Mouse (Mus musculus): Measurements from ENCODE around the gene Efcab6. TPM values are rescaled to one million over a fixed set of nuclear protein-coding genes. Genes with fewer than 3 reads are reported as not detected.
"Not testable (repeated sequence)": the region's sequence is repeated elsewhere in the genome, so short reads cannot be mapped to it uniquely, and the experiment has no call there.

The Efcab6 gene
- polyA plus RNA-seq (2012; rRNA removed) = 10.9 and 11.0 TPM in 2 replicates

DNA sequence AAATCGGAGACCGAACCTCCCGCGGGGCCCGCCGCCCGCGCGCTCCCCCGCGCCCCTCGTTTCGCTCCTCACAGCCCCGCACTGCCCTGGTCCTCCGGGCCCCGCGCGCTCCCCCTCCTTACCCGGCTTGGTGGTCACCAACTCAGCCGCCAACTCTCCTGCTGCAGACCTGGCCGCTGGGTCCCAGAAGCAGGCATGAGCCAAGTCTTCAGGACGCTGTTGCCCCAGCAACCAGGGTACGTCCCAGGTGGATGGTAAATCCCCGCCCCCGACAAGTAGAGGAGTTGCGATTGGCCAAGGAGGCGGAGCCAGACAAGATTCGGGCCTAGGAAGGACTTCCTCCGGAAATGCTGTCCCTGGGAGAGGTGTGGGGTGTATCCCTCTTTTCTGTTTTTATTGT is at the start of gene Efcab6:
Gene Efcab6 (minus strand): TSS at position 240 of the 400 bp plus-strand sequence.
- Histone ChIP-seq H3K27ac (ENCODE audit: insufficient read depth, low read length) (no peak within 1 kb of the TSS), H3K4me3 (ENCODE audit: insufficient read depth, low read length) (peak within 1 kb of the TSS; percentile 60)
- TF ChIP-seq CTCF (IDR thresholded peaks at IDR 0.05; ENCODE audit: extremely low read depth, insufficient read depth, low read length) (no peak), POLR2A (IDR thresholded peaks at IDR 0.05; ENCODE audit: extremely low read depth, insufficient read depth, low read length) (0 out of 2 replicates have a peak, but pooled peaks have one; percentile 9)

GRCm38 (mm10) chr15:84113873-84114272 is 48.7 kb upstream of the Efcab6 start:
- Histone ChIP-seq H3K4me1 (ENCODE audit: control insufficient read depth, insufficient read depth, low read length) (no peaks in the 10 kb centered on the region), H3K27ac (ENCODE audit: insufficient read depth, low read length) (no peak overlapping the region), H3K4me3 (ENCODE audit: insufficient read depth, low read length) (no peak overlapping the region)
- TF ChIP-seq CTCF (IDR thresholded peaks at IDR 0.05; ENCODE audit: extremely low read depth, insufficient read depth, low read length) (no peak), POLR2A (IDR thresholded peaks at IDR 0.05; ENCODE audit: extremely low read depth, insufficient read depth, low read length) (no peak)

More for the DNA sequence above, at the start of gene Efcab6:
- H3K4me1 ChIP-seq (ENCODE audit: control insufficient read depth, insufficient read depth, low read length) = peaks cover 3% of the 10 kb centered on the region; the same call in 1 of the 2 replicates

DNA sequence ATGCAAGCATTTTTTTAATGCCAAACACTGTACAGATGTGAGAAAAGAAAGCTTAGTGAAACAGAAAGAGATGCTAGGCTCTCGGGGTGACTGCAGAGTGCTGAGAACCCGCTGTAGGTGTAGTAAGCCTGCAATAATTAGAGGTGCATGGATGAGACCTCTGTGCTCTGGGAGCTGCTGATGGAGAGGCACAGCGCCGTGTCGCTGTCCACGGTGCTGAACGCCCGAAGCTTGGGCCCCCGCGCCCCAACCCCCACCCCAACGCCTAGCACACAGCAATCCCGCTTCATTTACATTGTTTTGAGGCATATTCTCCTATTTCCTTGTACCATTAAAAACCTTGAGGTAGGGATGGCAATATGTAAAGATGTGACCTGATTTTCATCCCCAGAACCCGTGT is 43.7 kb upstream of the Efcab6 start:
- no peak overlapping the region for H3K4me3 ChIP-seq (ENCODE audit: insufficient read depth, low read length)

GRCm38 (mm10) chr15:84105924-84106500 is 40.8 kb upstream of the Efcab6 start:
- TF ChIP-seq CTCF (IDR thresholded peaks at IDR 0.05; ENCODE audit: extremely low read depth, insufficient read depth, low read length) (no peak), POLR2A (IDR thresholded peaks at IDR 0.05; ENCODE audit: extremely low read depth, insufficient read depth, low read length) (no peak)
- Histone ChIP-seq H3K4me1 (ENCODE audit: control insufficient read depth, insufficient read depth, low read length) (peaks cover 8% of the 10 kb centered on the region), H3K4me3 (ENCODE audit: insufficient read depth, low read length) (peak overlapping the region; percentile 99), H3K27ac (ENCODE audit: insufficient read depth, low read length) (peak overlapping the region; percentile 89)

More for the DNA sequence above, 43.7 kb upstream of the Efcab6 start:
- TF ChIP-seq POLR2A (IDR thresholded peaks at IDR 0.05; ENCODE audit: extremely low read depth, insufficient read depth, low read length) (no peak), CTCF (IDR thresholded peaks at IDR 0.05; ENCODE audit: extremely low read depth, insufficient read depth, low read length) (no peak)
- Histone ChIP-seq H3K27ac (ENCODE audit: insufficient read depth, low read length) (no peak overlapping the region), H3K4me1 (ENCODE audit: control insufficient read depth, insufficient read depth, low read length) (0 out of 2 replicates have a peak, but pooled peaks cover under 1% of the 10 kb centered on the region)

DNA sequence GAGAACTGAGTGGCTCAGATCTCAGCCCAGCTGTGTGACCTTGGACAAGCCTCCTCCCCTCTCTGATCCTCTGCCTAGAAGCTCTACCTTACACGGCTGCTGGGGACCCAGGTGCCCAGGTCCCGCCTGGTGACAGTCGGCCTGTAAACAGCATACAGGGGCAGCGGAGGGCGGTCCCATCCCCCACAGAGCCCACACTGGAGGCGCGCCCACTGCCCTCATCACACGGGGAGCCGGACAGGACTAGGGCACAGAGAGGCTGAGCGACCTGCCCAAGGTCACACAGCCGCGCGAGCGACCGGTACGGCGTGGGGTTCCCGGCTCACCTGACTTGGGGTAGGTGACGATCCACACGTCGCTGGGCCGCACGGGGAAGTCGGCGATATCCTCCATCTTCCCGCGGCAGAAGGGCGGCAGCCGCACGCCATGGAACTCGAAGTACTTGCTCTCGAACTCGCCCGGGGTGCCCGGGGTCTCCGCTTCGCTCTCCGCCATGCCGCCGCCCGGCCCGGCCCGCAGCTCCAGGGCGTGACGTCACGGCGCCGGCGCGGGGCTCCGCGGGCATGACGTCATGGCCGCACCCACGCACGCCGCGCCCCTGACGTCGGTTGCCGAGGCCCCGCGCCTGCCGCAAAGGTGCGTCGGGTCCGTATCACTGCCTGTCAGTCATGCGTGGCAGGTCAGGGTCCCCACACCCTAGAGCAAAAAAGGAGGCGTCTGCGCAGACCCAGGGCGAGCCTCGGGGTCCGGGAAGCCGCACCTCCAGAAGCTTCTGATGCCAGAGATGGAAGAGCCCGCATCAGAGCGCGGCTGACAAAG is 40.1 kb upstream of the Efcab6 start, which contains the start of gene Sult4a1:
Gene Sult4a1 (minus strand): TSS at position 650 of the 819 bp plus-strand sequence.
- H3K4me1 ChIP-seq (ENCODE audit: control insufficient read depth, insufficient read depth, low read length) = peaks cover 8% of the 10 kb centered on the region
- TF ChIP-seq CTCF (IDR thresholded peaks at IDR 0.05; ENCODE audit: extremely low read depth, insufficient read depth, low read length) (no peak), POLR2A (IDR thresholded peaks at IDR 0.05; ENCODE audit: extremely low read depth, insufficient read depth, low read length) (peak; percentile 71; the same call in 1 of the 2 replicates)
- H3K27ac ChIP-seq (ENCODE audit: insufficient read depth, low read length) = peak within 1 kb of the TSS; percentile 89
- H3K4me3 ChIP-seq (ENCODE audit: insufficient read depth, low read length) = peak within 1 kb of the TSS; percentile 99

- TF ChIP-seq CTCF (IDR thresholded peaks at IDR 0.05; ENCODE audit: extremely low read depth, insufficient read depth, low read length) (no peak), POLR2A (IDR thresholded peaks at IDR 0.05; ENCODE audit: extremely low read depth, insufficient read depth, low read length) (no peak)
- peak overlapping the region; percentile 99 for H3K4me3 ChIP-seq (ENCODE audit: insufficient read depth, low read length)
- H3K4me1 ChIP-seq (ENCODE audit: control insufficient read depth, insufficient read depth, low read length) = peaks cover 8% of the 10 kb centered on the region
- H3K27ac ChIP-seq (ENCODE audit: insufficient read depth, low read length) = peak overlapping the region; percentile 89
These were observed 39.4 kb upstream of the Efcab6 start for GRCm38 (mm10) chr15:84104626-84105025.

- H3K4me3 ChIP-seq (ENCODE audit: insufficient read depth, low read length); H3K27ac ChIP-seq (ENCODE audit: insufficient read depth, low read length): not testable (repeated sequence)
- H3K4me1 ChIP-seq (ENCODE audit: control insufficient read depth, insufficient read depth, low read length) = peaks cover 16% of the 10 kb centered on the region
These were observed 32.4 kb upstream of the Efcab6 start for GRCm38 (mm10) chr15:84097536-84097935.

- H3K4me3 ChIP-seq (ENCODE audit: insufficient read depth, low read length) = no peak overlapping the region
- TF ChIP-seq POLR2A (IDR thresholded peaks at IDR 0.05; ENCODE audit: extremely low read depth, insufficient read depth, low read length) (no peak), CTCF (IDR thresholded peaks at IDR 0.05; ENCODE audit: extremely low read depth, insufficient read depth, low read length) (no peak)
- no peak overlapping the region for H3K27ac ChIP-seq (ENCODE audit: insufficient read depth, low read length)
- H3K4me1 ChIP-seq (ENCODE audit: control insufficient read depth, insufficient read depth, low read length) = peaks cover 13% of the 10 kb centered on the region
These were observed 30.9 kb upstream of the Efcab6 start for GRCm38 (mm10) chr15:84096051-84096450.

DNA sequence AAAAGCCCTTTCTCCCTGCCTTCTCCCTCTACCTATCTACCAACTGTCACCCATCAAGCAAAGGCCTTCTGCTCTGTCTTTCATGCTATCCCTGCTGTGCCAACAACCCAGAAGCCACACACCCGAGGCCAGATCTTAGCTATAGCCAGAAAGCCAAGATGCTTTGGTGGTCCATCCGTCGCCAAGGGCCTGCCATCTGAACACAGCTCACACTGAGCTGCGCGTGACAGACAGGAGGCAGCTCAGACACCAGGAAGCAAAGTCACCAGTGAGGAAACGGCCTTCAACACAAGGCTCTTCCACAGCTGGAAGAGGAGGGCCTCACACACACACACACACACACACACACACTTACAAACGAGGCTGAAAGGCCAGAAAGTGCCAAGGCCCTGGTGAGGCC is 29.7 kb upstream of the Efcab6 start:
- peaks cover 14% of the 10 kb centered on the region for H3K4me1 ChIP-seq (ENCODE audit: control insufficient read depth, insufficient read depth, low read length)
- no peak overlapping the region for H3K4me3 ChIP-seq (ENCODE audit: insufficient read depth, low read length)
- H3K27ac ChIP-seq (ENCODE audit: insufficient read depth, low read length) = no peak overlapping the region
- TF ChIP-seq POLR2A (IDR thresholded peaks at IDR 0.05; ENCODE audit: extremely low read depth, insufficient read depth, low read length) (no peak), CTCF (IDR thresholded peaks at IDR 0.05; ENCODE audit: extremely low read depth, insufficient read depth, low read length) (no peak)

DNA sequence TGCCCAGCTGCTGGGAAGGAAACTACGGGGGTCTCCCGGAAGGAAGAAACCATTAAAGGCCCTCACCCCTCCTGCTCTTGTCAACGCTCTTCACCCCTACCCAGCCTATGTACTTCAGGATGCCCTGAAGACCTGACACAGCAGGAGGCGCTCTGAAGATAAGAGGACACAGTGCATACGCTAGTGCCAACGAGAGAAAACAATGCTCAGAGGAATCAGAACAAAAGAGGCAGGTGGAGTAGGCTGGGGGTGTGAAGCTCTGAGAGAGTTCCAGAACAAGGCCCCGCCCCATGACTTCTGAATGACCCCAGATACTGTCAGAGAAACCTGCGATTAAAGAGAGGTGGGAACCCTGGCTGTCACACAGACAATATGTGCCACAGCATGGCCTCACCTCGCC is 21.6 kb upstream of the Efcab6 start:
- TF ChIP-seq POLR2A (IDR thresholded peaks at IDR 0.05; ENCODE audit: extremely low read depth, insufficient read depth, low read length) = no peak
- Histone ChIP-seq H3K27ac (ENCODE audit: insufficient read depth, low read length) (no peak overlapping the region), H3K4me1 (ENCODE audit: control insufficient read depth, insufficient read depth, low read length) (peaks cover 6% of the 10 kb centered on the region), H3K4me3 (ENCODE audit: insufficient read depth, low read length) (no peak overlapping the region)
